Mouse (Mus musculus): ENCODE measurements around the gene Ino80.
A peak's percentile ranks its signal among the peaks of the same experiment; 100 is the strongest.

DNA sequence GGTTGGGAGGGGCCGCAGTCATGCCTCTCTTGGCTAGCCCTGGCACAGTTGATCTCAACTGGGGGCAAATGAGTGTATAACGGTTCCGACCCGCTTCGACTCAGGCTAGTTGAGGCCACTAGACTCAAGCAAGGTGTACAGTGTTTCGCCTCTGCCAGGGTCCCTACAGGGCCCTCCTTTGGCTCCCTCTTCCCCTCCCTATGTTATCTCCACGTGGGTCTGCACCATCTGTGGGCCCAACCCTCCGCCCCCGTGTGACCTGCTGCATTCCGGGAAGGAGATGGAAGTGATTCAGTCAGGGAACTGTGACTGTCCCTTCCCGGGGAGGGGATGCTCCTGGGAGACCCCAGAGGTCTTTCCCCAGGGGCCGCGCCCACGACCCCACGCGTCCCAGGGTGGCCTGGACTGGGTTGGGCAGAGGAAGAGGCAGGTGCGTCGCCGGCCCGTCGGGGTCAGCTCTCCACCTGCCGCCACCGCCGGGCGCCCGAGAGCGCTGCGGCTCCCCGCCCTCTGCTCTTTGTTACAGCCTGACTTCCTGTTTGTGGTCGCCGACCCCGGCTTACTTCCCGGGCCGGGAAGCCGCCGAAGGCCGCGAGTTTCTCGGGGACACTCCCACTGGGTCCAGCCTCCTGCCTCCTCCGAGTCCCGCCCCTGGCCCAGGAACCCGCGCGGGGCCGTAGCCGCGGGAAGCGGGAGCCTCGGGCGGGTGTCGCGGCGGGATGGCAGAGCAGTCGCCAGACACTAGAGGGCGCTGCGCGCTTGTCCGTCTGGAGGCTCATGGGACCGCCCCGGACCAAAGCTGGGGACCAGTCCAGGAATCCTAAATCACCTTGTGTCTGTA is 139.8 kb downstream of the Ino80 start:
- TF ChIP-seq CTCF (IDR thresholded peaks at IDR 0.05; ENCODE audit: low read depth, low read length), result peak; percentile 90
- 0 out of 2 replicates have a peak, but pooled peaks have one; percentile 12 for TF ChIP-seq POLR2A (IDR thresholded peaks at IDR 0.05; ENCODE audit: extremely low read depth, insufficient read depth, low read length)
